Mouse (Mus musculus) stomach, embryonic 15.5 days (tissue): ENCODE measurements around the gene Rbm11. TPM values are rescaled to one million over a fixed set of nuclear protein-coding genes. Genes with fewer than 3 reads are reported as not detected.

Source experiments
- polyA plus RNA-seq: library from polyadenylated mRNA; unstranded; fragments of >200 nt; fragmentation: Nextera tagmentation; extraction: Ambion mirVana; gene quantifications from 2 replicates; pipeline ENCODE4 v1.2.1, GENCODE M21; 2015

Gene Rbm11
- polyA plus RNA-seq, 1 experiment from 2014 or later = 0.39 TPM

Other genes starting within 250 kb of the Rbm11 start
- not detected in 2 replicates for gene Lipi, start 6.8 kb upstream of the Rbm11 start, polyA plus RNA-seq
- gene Hspa13, start 174.3 kb downstream of the Rbm11 start, polyA plus RNA-seq = 26.3 and 29.6 TPM in 2 replicates